Mouse (Mus musculus): ENCODE results near the gene Slc35f6.

The Slc35f6 gene

GRCm38 (mm10) chr5:30701866-30702265 is 54.1 kb downstream of the Slc35f6 start:
- DNase-seq (ENCODE audit: low spot score): no peak
